Mouse (Mus musculus) neural tube, embryonic 10.5 days (tissue): ENCODE data around the gene Fam193b.

Source experiments
- DNase-seq: peaks from one replicate; pipeline ENCODE4 v3.0.0-alpha.2; 2017; ENCODE audit warnings: low spot score; ENCODE audit errors: extremely low spot score

Gene Fam193b

DNA sequence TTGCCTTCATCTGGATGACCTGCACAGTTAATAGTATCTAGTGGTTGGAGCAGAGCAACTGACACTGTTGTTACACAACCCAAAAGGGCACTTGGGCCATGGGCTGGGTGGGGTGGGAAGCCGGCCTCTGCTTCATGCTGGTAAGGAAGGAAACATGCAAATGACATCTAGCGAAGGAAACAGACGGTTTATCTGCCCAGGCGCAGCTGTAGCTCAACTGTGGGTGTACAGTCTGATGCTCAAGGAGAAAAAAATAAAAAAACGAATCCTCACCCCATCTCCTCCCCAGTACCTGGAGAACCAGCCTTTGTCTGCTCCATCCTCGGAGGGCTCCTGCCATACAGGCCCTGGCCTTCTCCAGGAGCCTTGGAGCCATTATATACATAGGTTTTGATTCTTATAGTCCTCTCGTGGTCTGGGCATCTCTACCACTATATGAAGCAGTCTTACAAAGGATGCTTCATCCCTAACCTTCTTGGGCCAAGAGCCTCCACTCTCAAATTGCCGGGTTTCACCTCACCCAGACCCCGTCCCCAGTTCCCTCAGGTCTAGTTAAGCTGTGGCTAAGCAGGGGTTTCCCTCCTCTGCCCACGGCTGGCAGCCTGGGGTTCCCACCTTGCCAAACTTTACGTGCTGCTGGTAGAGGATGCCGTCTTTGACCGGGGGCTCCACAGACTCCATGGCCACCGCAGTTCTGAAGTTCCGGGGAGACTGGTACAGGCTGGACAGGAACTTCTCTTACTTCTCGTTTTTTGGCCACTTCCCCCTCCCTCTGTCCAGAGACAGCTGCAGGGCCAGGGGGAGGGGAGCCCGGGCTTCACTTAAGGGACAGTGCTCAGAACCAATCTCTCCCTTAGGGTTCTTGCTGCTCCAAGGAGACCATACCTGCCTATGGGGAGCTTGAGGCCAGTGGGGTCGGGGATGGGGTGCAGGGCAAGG is 42.8 kb downstream of the Fam193b start:
- no peak for DNase-seq

- no peak for DNase-seq
These were observed 43.7 kb downstream of the Fam193b start for GRCm38 (mm10) chr13:55527212-55527611.

GRCm38 (mm10) chr13:55525733-55526553 is 45.0 kb downstream of the Fam193b start:
- no peak for DNase-seq

GRCm38 (mm10) chr13:55523951-55524600 is 46.8 kb downstream of the Fam193b start:
- DNase-seq = no peak

DNA sequence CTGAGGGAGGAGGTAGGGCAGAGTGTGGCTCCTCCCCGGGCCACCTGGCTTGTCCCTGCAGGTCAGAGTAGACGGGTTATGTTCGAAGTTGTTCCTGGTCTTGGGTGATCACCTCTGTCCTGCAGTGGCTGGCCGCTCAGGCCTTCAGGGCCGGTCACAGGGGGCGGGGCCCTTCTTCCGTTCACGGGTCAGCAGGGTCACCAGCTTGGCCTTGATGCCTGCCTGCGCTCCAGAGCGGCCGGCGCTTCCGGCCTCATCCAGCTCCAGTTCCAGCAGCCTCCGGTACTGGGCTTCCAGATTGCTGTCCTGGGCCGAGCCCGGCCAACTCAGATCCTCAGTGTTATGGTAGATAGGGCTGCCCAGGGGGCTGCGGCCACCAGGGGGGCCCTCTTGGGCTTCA is 47.6 kb downstream of the Fam193b start:
- DNase-seq = no peak

DNA sequence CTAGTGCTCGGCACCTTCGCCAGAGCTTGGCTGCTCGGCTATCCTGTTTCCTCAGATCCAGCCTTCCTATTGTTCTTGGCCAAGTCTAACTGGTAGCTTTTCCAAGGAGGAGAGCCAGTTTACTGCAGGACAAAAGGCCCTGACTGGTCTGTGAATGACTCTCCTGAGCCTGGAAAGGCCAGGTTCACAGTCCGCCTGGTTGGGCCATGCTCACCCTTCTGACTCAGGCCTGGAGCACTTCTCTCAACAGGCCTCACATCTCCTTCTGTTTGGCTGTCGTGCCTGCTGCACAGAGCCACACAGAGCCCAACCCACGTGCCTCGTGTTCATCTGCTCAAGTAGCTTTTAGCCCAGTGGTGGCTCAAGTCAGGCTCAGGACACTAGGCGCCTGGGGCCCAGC is 48.2 kb downstream of the Fam193b start:
- no peak for DNase-seq

DNA sequence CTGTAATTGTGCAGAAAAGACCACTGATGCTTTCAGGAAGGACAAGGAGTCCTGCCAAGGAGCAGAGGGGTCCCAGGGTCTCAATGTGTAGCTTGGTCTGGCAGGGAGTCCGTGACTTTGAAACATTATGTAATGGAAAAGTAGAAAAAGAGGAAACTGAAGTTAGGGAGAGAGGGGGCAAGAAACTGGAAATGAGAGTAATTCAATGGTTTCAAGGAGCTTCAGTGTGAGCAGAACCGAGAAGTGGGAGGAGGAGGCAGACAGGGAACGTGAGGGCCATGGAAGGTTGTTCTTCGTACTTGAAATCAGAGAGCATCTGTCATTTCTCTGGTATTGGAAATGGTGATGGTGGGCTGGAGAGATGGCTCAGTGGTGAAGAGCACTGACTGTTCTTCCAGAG is 51.3 kb downstream of the Fam193b start:
- DNase-seq = no peak

DNA sequence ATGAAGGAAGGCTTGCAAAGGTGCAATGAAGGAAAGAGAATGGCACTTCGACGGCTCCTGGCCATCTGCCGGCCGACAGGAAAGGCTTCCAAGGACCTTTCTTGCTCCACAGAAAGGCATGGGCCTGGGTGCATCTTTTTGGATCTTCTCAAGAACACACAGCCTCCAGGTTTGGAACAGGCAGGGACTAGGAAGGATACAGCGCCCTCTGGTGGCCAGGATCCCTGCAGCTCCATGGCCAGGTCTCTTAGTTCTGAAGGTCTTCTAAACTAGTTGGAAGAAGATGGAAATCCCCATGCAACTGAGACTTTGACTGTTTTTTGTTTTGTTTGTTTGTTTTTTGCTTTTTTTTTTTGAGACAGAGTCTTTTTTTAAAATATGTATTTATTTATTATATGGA is 54.0 kb downstream of the Fam193b start:
- DNase-seq = peak; percentile 95

GRCm38 (mm10) chr13:55513828-55514227 is 57.1 kb downstream of the Fam193b start:
- DNase-seq = no peak

GRCm38 (mm10) chr13:55513111-55513748 is 57.7 kb downstream of the Fam193b start, which contains the start of gene Pdlim7:
Gene Pdlim7, minus strand, starts transcription at chr13:55513676.
- peak; percentile 96 for DNase-seq

- peak; percentile 80 for DNase-seq
These were observed 58.4 kb downstream of the Fam193b start for GRCm38 (mm10) chr13:55512379-55513031.

DNA sequence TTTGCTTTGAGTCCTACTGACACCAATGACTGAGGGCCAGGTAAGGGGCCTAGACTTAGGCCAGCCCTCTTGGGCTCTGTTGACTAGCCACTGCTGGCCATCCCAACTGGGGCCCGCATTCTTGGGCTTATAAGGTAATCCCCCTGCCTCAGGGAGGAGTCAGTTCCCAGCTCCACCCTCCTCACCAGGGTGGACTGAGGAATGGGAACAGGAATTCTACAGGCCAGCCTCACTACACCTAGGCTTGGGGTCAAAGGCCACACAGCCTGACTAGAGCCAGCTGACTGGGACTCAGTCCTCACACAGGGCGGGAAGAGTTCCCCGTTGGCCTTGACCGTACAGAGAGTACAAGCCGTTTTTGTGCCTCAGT is 59.4 kb downstream of the Fam193b start:
- no peak for DNase-seq

DNA sequence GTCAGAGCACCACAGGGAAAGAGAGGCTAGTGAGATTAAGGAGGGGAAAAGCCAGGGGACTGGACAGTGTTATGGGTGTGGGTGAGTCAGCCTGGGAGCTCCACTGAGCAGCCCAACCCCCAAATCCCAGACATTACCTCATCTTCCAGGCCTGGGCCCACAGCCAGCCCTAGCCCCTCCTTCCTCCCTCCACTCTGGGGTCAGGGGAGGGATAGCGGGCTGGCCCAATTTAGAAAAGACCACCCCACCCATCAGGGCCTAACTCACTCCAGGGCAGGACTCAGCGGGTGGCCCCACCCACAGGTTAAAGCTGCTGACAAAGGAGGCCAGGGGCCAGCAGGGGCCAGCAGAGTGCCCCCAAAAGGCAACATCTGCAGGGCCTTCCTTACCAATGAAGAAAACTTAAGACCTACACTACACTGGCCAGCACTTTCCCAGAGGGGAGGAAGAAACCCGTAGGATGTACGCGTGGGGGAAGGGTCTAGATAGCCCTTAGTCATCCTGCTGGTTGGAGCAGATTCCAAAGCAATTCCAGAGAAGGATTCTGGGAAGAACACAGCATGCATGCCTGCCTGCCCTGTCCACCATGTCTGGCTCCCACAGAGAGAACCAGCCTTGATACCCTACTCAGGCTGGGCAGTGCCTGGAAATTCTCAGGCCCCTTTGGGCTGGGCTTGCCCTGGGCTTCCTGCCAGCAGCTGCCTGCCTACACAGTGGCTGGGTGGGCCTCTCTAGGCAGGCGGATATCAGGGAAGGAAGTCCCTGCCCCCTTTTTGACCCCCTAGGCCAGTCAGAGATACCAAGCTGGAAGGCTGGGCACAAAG is 60.0 kb downstream of the Fam193b start:
- peak; percentile 64 for DNase-seq

DNA sequence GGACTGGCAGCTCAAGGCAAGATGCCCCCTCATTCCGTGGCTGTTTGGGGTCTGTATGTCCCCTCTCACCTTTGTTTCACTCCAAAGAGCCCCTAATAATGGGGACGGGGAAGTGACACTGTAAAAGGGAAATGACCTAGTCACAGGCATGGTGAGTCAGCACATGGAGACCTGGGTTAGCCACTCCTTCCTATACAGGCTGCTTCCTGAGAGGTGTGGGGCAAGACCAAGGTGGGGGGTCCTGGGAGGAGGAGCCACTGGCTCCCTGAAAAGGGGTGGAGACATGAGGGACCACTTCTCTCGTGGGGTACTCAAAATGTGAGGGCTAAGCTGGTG is 60.6 kb downstream of the Fam193b start:
- DNase-seq = no peak

DNA sequence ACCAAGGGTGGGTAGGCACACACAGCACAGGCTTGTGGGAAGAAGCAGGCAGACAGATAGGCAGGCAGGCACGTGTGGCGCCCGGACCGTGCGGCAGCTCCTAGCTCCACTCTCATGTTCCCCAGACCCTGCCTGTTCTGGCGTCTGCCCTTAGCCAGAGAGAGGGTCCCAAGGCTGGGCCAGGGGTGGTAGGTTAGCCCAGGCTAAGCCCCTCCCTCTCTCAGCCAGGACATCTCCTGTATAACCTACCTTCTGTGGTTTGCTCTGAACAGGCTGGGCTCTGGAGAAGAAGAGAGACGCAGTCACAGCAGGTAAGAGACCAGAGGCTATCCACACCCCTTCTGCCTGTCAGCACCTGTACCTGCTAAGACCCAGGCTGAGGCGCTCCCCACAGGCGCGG is 62.4 kb downstream of the Fam193b start:
- DNase-seq = no peak

GRCm38 (mm10) chr13:55507877-55508276 is 63.0 kb downstream of the Fam193b start:
- DNase-seq = no peak

DNA sequence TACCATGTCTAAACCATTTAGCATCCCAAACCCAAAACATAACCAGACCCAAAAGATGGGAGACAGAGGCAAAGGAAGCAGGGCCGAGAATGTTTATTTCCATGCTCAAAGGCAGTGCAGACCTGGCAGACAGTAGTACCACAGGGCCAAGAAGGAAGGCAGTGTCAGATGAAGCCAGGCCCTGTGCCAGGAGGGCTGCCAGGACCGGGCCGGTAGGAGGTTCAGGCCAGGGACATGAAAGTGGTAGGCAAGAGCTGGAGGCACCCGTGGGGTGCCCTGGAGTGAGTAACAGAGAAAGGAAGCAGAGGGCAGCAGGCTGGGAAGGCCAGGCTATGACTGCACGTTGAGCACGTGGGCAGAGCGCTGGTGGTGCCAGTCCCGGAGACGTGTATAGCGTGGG is 64.2 kb downstream of the Fam193b start:
- DNase-seq = no peak

- DNase-seq = no peak
These were observed 65.1 kb downstream of the Fam193b start for GRCm38 (mm10) chr13:55505810-55506209.

DNA sequence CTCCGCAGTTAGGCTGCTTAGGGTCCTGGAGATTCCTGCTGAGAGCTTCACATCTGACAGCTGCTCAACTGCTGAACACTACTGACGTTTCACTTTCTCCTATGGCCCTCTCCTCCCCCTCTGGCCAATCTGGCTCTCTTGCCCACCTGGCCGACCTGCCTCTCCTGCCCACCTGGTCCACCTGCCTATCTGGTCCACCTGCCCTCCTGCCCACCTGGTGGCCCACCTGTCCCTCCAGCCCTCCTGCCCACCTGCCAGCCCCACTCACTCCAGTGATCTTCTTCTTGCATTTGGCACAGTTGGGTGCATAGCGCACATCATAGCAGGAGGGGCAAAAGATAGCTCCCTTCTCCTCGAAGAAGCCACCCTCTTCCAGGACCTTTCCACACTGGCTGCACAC is 66.5 kb downstream of the Fam193b start:
- no peak for DNase-seq

- no peak for DNase-seq
These were observed 68.5 kb downstream of the Fam193b start for GRCm38 (mm10) chr13:55502405-55502804.
